Mouse (Mus musculus) limb, embryonic 11.5 days (tissue): ENCODE results near the gene Crtc3. TPM values are rescaled to one million over a fixed set of nuclear protein-coding genes. Genes with fewer than 3 reads are reported as not detected.

ENCODE experiments used
- ATAC-seq: fragments of 200-750 bp; cut with Nextera tagmentation; 2 replicates; pipeline ENCODE4 v1.8.0; 2017; ENCODE audit warnings: low read depth; ENCODE audit not compliant: insufficient number of reproducible peaks, low FRiP score, low TSS enrichment
- DNase-seq: peaks from one replicate; pipeline ENCODE4 v3.0.0-alpha.2; 2015; ENCODE audit warnings: low spot score
- H3K27ac ChIP-seq: fragments of 300-500 bp; sonication (generic); replicated peaks from 2 replicates; pipeline ENCODE4 v1.5.1; 2014; ENCODE audit warnings: low read depth, mild to moderate bottlenecking, low read length
- H3K27me3 ChIP-seq: fragments of 300-500 bp; sonication (generic); 2 replicates; pipeline ENCODE4 v1.6.1; 2014; ENCODE audit warnings: mild to moderate bottlenecking, low read length, mixed read lengths; ENCODE audit not compliant: control insufficient read depth, insufficient read depth
- H3K36me3 ChIP-seq: fragments of 300-500 bp; sonication (generic); 2 replicates; pipeline ENCODE4 v1.6.1; 2014; ENCODE audit warnings: mild to moderate bottlenecking, low read length, moderate library complexity, mixed read lengths; ENCODE audit not compliant: control insufficient read depth, insufficient read depth
- H3K4me1 ChIP-seq: fragments of 300-500 bp; sonication (generic); 2 replicates; pipeline ENCODE4 v1.6.1; 2014; ENCODE audit warnings: low read length, mixed read lengths; ENCODE audit not compliant: control insufficient read depth, insufficient read depth
- H3K4me2 ChIP-seq: fragments of 300-500 bp; sonication (generic); 2 replicates; pipeline ENCODE4 v1.6.1; 2014; ENCODE audit warnings: low read depth, mild to moderate bottlenecking, moderate library complexity; ENCODE audit not compliant: severe bottlenecking
- H3K4me3 ChIP-seq: fragments of 300-500 bp; sonication (generic); 2 replicates; pipeline ENCODE4 v1.5.1; 2014; ENCODE audit warnings: low read depth, low read length
- H3K9ac ChIP-seq: fragments of 300-500 bp; sonication (generic); 2 replicates; pipeline ENCODE4 v1.6.1; 2014; ENCODE audit warnings: mild to moderate bottlenecking, low read length
- H3K9me3 ChIP-seq: fragments of 300-500 bp; sonication (generic); 2 replicates; pipeline ENCODE4 v1.6.1; 2016; ENCODE audit warnings: low read length; ENCODE audit not compliant: control insufficient read depth
- WGBS: fragments of 180-500 bp; shearing (Covaris S2); extraction: QIAGEN DNeasy Blood & Tissue Kit; methylation state at CpG from one replicate; pipeline ENCODE4 v1.1.7; 2014; 5-methylcytosine and 5-hydroxymethylcytosine counted together
- polyA plus RNA-seq: library from polyadenylated mRNA; unstranded; fragments of >200 nt; fragmentation: Nextera tagmentation; extraction: Ambion mirVana; gene quantifications from 2 replicates; pipeline ENCODE4 v1.2.1, GENCODE M21; 2014

Crtc3 gene
- polyA plus RNA-seq, 1 experiment from 2014 or later = 14.8 TPM

DNA sequence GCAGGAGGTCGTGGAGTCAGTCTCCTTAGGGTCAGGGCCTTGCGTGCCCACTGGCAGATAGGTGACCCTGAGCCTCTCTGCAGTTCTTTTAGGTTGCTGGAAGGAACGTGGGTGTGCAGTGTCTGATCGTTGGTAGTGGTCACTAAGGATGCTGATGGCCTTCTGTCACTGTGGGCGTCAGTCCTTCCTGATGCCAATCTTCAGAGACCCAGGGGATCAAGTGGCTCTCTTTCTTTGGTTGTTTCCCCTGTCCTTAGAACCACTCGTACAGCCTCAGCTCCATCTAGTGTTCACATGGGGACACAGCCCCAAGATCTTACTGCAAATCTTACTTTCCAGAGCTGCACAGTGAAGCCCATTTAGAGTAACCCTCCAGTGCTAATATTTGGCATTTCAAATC is 104.7 kb downstream of the Crtc3 start:
- ATAC-seq = no peak
- H3K4me1 ChIP-seq = peaks cover 8% of the 10 kb centered on the region; the same call in 1 of the 2 replicates
- H3K27me3 ChIP-seq = no peaks in the 10 kb centered on the region
- H3K4me2 ChIP-seq = no peak overlapping the region
- no peaks in the 10 kb centered on the region for H3K9me3 ChIP-seq
- DNase-seq = peak; percentile 64
- H3K27ac ChIP-seq = no peak overlapping the region
- no peak overlapping the region for H3K4me3 ChIP-seq
- 42% methylated on average over 6 of the region's 6 CpGs for WGBS
- no peak overlapping the region for H3K9ac ChIP-seq
- no peaks in the 10 kb centered on the region; the same call in 1 of the 2 replicates for H3K36me3 ChIP-seq

- Histone ChIP-seq H3K9ac (no peak overlapping the region), H3K27me3 (no peaks in the 10 kb centered on the region), H3K4me3 (no peak overlapping the region), H3K4me2 (no peak overlapping the region), H3K4me1 (peaks cover 8% of the 10 kb centered on the region; the same call in 1 of the 2 replicates), H3K36me3 (no peaks in the 10 kb centered on the region), H3K9me3 (no peaks in the 10 kb centered on the region), H3K27ac (no peak overlapping the region)
- 64% methylated on average over 20 of the region's 20 CpGs for WGBS
- DNase-seq (no peak), ATAC-seq (no peak)
Measured at GRCm38 (mm10) chr7:80582821-80583451, 105.7 kb downstream of the Crtc3 start.

- no peaks in the 10 kb centered on the region for H3K27me3 ChIP-seq
- no peaks in the 10 kb centered on the region for H3K9me3 ChIP-seq
- ATAC-seq = no peak
- H3K4me3 ChIP-seq = no peak overlapping the region
- no peaks in the 10 kb centered on the region for H3K36me3 ChIP-seq
- H3K9ac ChIP-seq = 0 out of 2 replicates have a peak overlapping the region, but pooled peaks have one; percentile 14
- no peak overlapping the region for H3K27ac ChIP-seq
- 31% methylated on average over 6 of the region's 6 CpGs for WGBS
- no peak overlapping the region for H3K4me2 ChIP-seq
- peaks cover 2% of the 10 kb centered on the region; the same call in 1 of the 2 replicates for H3K4me1 ChIP-seq
- no peak for DNase-seq
Measured at GRCm38 (mm10) chr7:80580368-80580767, 108.3 kb downstream of the Crtc3 start.

- Histone ChIP-seq H3K36me3 (no peaks in the 10 kb centered on the region), H3K9ac (no peak overlapping the region), H3K27me3 (no peaks in the 10 kb centered on the region; the same call in 1 of the 2 replicates), H3K9me3 (no peaks in the 10 kb centered on the region), H3K27ac (no peak overlapping the region), H3K4me1 (no peaks in the 10 kb centered on the region), H3K4me2 (no peak overlapping the region), H3K4me3 (no peak overlapping the region)
- 65% methylated on average over 14 of the region's 14 CpGs for WGBS
- DNase-seq (no peak), ATAC-seq (no peak)
Measured at GRCm38 (mm10) chr7:80577417-80577980, 111.2 kb downstream of the Crtc3 start.

DNA sequence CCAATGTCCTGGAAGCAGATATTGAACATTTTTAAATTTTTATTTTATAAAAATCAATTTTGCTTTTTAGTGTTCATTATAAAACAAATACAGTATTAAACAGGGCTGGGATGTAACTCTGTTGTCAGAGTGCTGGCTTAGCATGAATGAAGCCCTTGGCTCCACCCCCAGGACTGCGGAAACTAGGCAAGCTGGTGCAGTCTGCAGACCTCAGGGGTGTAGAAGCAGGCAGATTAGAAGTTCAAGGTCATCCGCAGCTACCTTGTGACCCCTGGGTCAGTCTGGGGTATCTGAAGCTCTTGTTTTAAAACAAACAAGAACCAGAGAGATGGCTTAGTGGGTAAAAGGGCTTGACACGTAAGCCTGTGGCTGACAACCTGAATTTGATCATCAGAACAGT is 112.1 kb downstream of the Crtc3 start:
- Histone ChIP-seq H3K4me1 (no peaks in the 10 kb centered on the region), H3K27me3 (no peaks in the 10 kb centered on the region; the same call in 1 of the 2 replicates), H3K9ac (no peak overlapping the region), H3K36me3 (no peaks in the 10 kb centered on the region), H3K27ac (no peak overlapping the region), H3K9me3 (no peaks in the 10 kb centered on the region), H3K4me3 (no peak overlapping the region), H3K4me2 (no peak overlapping the region)
- DNase-seq = no peak
- 76% methylated on average over 3 of the region's 3 CpGs for WGBS
- ATAC-seq = no peak

DNA sequence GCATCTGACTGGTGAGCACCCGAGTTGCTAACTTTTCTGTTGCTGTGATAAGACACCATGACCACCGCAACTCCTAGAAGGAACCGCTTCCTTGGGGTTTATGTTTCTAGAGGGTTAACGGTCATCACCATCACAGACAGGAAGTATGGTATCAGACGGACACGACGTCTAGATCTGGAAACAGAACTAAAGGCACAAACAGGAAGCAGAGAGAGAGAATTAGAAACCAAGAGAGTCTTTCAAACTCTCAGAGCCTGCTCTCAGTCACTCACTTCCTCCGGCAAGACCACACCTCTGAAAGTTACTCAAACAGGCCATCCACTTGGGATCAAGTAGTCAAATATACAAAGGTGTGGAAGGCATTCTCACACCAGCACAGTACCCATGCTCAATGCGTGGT is 112.9 kb downstream of the Crtc3 start:
- H3K4me2 ChIP-seq = no peak overlapping the region
- no peak overlapping the region for H3K27ac ChIP-seq
- ATAC-seq (no peak), DNase-seq (no peak)
- H3K4me1 ChIP-seq = no peaks in the 10 kb centered on the region
- WGBS = 78% methylated on average over 9 of the region's 9 CpGs
- H3K9me3 ChIP-seq = no peaks in the 10 kb centered on the region
- no peaks in the 10 kb centered on the region; the same call in 1 of the 2 replicates for H3K27me3 ChIP-seq
- no peak overlapping the region for H3K4me3 ChIP-seq
- H3K36me3 ChIP-seq = no peaks in the 10 kb centered on the region
- H3K9ac ChIP-seq = no peak overlapping the region

DNA sequence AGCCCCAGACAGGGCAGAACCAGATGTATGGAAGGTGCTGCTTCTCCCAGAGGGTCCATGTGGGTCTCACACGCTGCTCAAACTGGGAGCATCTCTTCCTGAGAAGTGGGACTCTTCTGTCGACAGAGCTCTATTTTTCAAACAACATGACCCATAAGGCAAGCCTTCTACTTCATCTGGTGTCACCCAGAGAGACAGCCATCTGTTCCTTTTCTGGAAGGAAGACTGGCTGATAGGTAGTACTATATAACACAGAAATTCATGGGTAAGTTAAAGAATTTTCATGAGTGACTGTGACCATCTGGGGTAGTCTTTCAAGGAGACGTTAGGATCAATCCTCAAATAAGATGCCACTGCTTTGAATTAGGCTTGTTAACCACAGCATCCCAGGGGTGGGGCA is 115.6 kb downstream of the Crtc3 start:
- H3K36me3 ChIP-seq = no peaks in the 10 kb centered on the region
- 53% methylated on average over 3 of the region's 3 CpGs for WGBS

GRCm38 (mm10) chr7:80567982-80568381 is 120.7 kb downstream of the Crtc3 start:
- Histone ChIP-seq H3K9ac (no peak overlapping the region), H3K27ac (no peak overlapping the region), H3K4me3 (no peak overlapping the region), H3K4me2 (no peak overlapping the region), H3K4me1 (no peaks in the 10 kb centered on the region), H3K9me3 (no peaks in the 10 kb centered on the region), H3K36me3 (no peaks in the 10 kb centered on the region), H3K27me3 (no peaks in the 10 kb centered on the region)
- 84% methylated on average over 8 of the region's 8 CpGs for WGBS
- DNase-seq (no peak), ATAC-seq (no peak)

More for the DNA sequence above, 115.6 kb downstream of the Crtc3 start:
- Histone ChIP-seq H3K4me3 (no peak overlapping the region), H3K27me3 (no peaks in the 10 kb centered on the region; the same call in 1 of the 2 replicates), H3K9me3 (no peaks in the 10 kb centered on the region), H3K4me1 (no peaks in the 10 kb centered on the region), H3K9ac (no peak overlapping the region), H3K4me2 (no peak overlapping the region), H3K27ac (no peak overlapping the region)
- DNase-seq (no peak), ATAC-seq (no peak)
